Mouse (Mus musculus): Measurements from ENCODE around the gene Fam189a2. TPM values are rescaled to one million over a fixed set of nuclear protein-coding genes. Genes with fewer than 3 reads are reported as not detected.
A peak's percentile ranks its signal among the peaks of the same experiment; 100 is the strongest.

Gene Fam189a2
- polyA plus RNA-seq, 1 experiment from 2014 or later, result 0.42 TPM

DNA sequence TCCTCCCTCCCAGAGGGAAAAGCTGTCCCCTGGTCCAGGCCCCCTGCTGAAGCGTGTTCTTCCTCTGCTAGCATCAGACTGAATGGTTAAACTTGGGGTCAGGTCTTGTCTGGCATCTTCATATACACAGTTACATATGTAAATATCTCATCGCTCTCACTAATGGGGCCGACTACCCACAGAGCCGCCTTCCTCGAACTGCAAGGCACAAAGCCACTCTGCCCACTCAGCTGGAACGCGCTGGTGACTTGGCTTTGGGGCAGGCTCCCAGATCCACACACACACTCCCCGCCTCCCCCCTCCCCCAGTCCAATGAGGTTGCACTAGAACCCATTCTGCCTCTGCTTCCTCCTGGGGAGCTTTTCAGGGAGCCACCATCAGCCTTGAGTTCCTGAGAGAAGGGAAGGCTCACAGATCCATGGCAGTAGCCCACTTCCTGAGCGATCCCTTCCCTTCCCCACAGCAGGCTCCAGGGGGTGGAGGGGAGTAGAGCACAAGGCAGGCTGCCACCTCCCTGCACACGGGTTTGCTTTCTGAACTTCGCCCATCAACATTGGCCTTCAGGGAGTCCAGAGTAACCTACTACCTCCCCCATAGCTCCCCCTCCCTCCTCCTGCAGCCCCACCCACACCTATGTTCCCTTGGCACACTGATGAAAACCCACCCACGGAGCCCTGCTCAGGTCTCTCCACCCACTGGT, 82.4 kb downstream of the Fam189a2 start:
- Histone ChIP-seq H3K4me3 (replicated peaks) (no peak overlapping the region), H3K4me2 (no peak overlapping the region), H3K27me3 (replicated peaks) (no peaks in the 10 kb centered on the region), H3K4me1 (0 out of 2 replicates have a peak, but pooled peaks cover 3% of the 10 kb centered on the region), H3K9ac (no peak overlapping the region), H3K36me3 (no peaks in the 10 kb centered on the region), H3K9me3 (no peaks in the 10 kb centered on the region), H3K27ac (no peak overlapping the region)
- ATAC-seq (ENCODE audit: insufficient read depth, low FRiP score, low read depth), result peak; percentile 56
- WGBS, result 37% methylated on average over 12 of the region's 12 CpGs

DNA sequence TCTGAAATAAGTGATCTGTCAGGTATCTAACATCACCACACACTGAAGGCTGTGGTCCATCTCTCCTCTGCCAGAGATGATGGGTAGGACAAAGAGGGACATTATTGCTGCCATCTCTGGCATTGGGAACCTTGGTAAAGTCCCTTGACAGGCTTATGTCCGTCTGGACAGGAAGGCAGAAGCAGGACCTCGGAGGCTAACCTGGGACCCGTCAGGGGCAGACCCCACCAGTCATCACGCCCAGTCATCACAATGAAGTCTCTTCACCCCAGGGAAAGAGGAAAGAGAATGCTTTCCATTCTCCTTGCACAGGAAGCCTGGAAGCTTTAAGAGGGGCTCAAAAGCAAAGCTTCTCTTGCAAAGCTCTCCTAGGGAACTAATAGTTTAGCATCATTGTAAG, 82.9 kb downstream of the Fam189a2 start:
- H3K9me3 ChIP-seq, result no peaks in the 10 kb centered on the region
- H3K27ac ChIP-seq, result no peak overlapping the region
- no peak overlapping the region for H3K4me3 ChIP-seq (replicated peaks)
- 52% methylated on average over 4 of the region's 4 CpGs for WGBS
- H3K4me1 ChIP-seq, result 0 out of 2 replicates have a peak, but pooled peaks cover 3% of the 10 kb centered on the region
- ATAC-seq (ENCODE audit: insufficient read depth, low FRiP score, low read depth), result no peak
- H3K27me3 ChIP-seq (replicated peaks), result no peaks in the 10 kb centered on the region
- no peak overlapping the region for H3K9ac ChIP-seq
- no peaks in the 10 kb centered on the region for H3K36me3 ChIP-seq
- no peak overlapping the region for H3K4me2 ChIP-seq

DNA sequence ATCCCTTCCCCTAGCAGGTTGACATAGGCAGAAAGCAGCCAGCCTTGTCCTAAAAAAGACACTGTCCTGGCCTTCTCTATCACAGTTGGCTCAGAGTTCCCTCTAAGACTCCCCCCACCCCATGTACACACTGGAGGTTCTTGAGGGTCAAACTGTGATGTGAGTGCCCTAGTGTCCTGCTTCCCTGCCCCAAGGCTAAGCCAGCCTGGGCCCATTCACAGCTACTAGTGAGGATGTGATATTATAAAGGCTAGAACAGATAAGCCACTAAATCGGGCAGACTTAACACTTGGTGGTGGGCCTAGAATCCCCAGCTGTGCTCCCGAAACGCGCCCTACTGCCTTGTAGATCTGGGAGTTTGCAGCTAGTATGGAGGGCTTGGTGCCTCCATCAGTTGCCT, 84.1 kb downstream of the Fam189a2 start:
- no peak for ATAC-seq (ENCODE audit: insufficient read depth, low FRiP score, low read depth)
- Histone ChIP-seq H3K36me3 (no peaks in the 10 kb centered on the region), H3K27me3 (replicated peaks) (no peaks in the 10 kb centered on the region), H3K27ac (no peak overlapping the region), H3K9ac (no peak overlapping the region), H3K4me2 (no peak overlapping the region), H3K9me3 (no peaks in the 10 kb centered on the region), H3K4me3 (replicated peaks) (no peak overlapping the region), H3K4me1 (0 out of 2 replicates have a peak, but pooled peaks cover 3% of the 10 kb centered on the region)
- 82% methylated on average over 4 of the region's 4 CpGs for WGBS

DNA sequence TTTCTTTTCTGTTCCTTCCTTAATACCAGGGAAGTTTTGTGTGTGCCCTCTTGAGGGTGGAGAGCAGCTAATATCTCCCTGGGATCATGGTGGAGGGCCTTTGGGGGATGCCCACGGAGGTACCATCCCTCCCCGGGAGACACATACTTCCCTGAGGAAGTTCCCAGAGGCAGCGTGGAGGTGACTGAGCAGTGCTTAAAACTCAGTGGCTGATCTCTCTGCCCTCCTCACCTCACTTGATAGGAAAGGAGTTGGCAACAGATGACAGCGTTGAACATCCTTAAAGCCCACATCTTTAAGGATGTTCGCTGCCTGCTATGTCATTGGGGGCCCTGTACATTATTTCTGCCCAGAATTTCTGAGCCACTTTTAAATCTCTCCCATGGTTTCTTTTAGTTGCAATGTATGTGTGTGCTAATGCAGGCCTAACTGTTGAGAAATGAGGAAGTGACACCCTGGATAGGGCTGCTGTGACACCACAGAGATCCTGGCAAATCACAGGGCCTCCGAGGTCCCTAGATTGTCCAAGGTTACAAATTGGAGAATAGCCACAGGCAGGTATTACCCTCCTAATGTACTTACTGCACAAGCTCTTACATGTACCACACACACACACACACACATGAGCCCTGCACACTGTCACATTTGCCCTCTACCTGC, 84.7 kb downstream of the Fam189a2 start:
- 0 out of 2 replicates have a peak, but pooled peaks cover 3% of the 10 kb centered on the region for H3K4me1 ChIP-seq
- H3K36me3 ChIP-seq, result no peaks in the 10 kb centered on the region
- H3K27ac ChIP-seq, result no peak overlapping the region
- ATAC-seq (ENCODE audit: insufficient read depth, low FRiP score, low read depth), result no peak
- no peak overlapping the region for H3K4me3 ChIP-seq (replicated peaks)
- H3K4me2 ChIP-seq, result no peak overlapping the region
- H3K27me3 ChIP-seq (replicated peaks), result no peaks in the 10 kb centered on the region
- H3K9me3 ChIP-seq, result no peaks in the 10 kb centered on the region
- no peak overlapping the region for H3K9ac ChIP-seq
- WGBS, result 83% methylated on average over 6 of the region's 6 CpGs

DNA sequence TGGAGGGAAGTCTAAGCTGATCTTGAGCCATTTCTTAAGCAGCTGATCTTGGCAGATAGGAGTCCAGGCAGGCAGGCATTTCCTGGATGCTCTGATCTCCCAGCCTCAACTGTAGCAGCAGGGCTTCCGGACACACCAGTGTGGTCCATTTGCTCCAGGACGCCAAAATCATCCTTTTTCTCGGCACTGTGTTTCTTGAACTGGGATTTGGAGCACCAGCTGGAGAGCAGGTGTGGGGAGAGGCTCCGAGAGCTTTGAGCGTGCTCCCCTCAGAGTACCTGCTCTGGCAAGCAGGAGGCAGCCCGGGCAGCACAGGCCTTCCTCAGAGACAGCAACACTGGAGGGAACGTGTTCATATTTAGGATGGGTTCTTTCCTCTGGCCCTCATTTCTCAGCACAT, 87.9 kb downstream of the Fam189a2 start:
- no peaks in the 10 kb centered on the region for H3K36me3 ChIP-seq
- H3K9ac ChIP-seq, result no peak overlapping the region
- H3K9me3 ChIP-seq, result no peaks in the 10 kb centered on the region
- H3K4me3 ChIP-seq (replicated peaks), result no peak overlapping the region
- H3K27ac ChIP-seq, result no peak overlapping the region
- 75% methylated on average over 7 of the region's 7 CpGs for WGBS
- H3K4me1 ChIP-seq, result no peaks in the 10 kb centered on the region
- no peak for ATAC-seq (ENCODE audit: insufficient read depth, low FRiP score, low read depth)
- H3K27me3 ChIP-seq (replicated peaks), result no peaks in the 10 kb centered on the region
- H3K4me2 ChIP-seq, result no peak overlapping the region

DNA sequence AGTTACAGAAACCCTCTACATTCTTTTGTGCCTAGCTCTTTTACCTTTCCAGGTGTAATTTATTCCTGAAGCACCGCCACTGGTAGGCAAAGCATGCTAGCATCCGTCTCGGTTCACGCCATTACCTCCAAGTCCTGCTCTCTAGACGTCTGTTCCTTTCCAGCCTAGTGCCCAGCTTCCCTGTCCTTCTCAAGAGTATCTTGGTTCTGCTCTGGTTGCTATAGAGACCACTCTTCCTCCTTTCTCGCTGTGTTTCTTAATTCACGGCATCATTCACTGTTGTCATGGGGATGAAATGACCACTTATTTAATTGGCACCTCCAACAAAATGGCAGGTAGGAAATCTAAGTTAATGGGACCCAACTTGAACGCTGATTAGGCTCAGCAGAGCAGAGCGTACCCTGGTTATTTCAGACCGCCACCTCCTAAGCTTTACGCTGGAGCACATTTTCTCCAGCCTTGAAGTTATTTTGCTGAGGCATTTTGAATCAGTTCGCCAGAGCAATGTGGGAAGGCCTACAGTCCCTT, 89.3 kb downstream of the Fam189a2 start:
- ATAC-seq (ENCODE audit: insufficient read depth, low FRiP score, low read depth), result no peak
- H3K9me3 ChIP-seq, result no peaks in the 10 kb centered on the region
- H3K4me3 ChIP-seq (replicated peaks), result no peak overlapping the region
- no peak overlapping the region for H3K9ac ChIP-seq
- no peak overlapping the region for H3K27ac ChIP-seq
- H3K36me3 ChIP-seq, result no peaks in the 10 kb centered on the region
- H3K27me3 ChIP-seq (replicated peaks), result no peaks in the 10 kb centered on the region
- H3K4me1 ChIP-seq, result no peaks in the 10 kb centered on the region
- H3K4me2 ChIP-seq, result no peak overlapping the region
- 83% methylated on average over 12 of the region's 12 CpGs for WGBS

DNA sequence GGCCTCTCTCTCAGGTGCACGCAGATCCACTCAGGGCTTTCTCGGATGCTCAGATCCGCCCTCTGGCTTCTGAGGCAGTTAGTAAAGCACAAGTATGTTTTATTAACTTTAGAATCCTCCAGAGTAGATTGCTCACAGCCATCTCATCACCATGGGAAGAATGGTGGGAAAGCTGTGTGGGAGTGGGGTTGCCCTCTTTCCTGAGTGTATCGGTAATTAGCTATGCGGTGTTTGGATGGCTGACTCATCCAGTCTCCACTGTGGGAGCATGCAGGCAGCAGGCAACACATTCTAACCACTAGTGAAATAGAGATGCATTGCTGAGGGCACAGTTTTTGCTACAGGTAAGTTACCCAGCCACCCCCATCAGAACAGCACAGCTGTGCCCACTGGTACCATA, 100.0 kb downstream of the Fam189a2 start:
- Histone ChIP-seq H3K27ac (no peak overlapping the region), H3K4me1 (no peaks in the 10 kb centered on the region), H3K27me3 (replicated peaks) (no peaks in the 10 kb centered on the region), H3K9me3 (no peaks in the 10 kb centered on the region), H3K4me3 (replicated peaks) (no peak overlapping the region), H3K36me3 (no peaks in the 10 kb centered on the region), H3K4me2 (no peak overlapping the region), H3K9ac (no peak overlapping the region)
- no peak for ATAC-seq (ENCODE audit: insufficient read depth, low FRiP score, low read depth)
- WGBS, result 86% methylated on average over 5 of the region's 5 CpGs

DNA sequence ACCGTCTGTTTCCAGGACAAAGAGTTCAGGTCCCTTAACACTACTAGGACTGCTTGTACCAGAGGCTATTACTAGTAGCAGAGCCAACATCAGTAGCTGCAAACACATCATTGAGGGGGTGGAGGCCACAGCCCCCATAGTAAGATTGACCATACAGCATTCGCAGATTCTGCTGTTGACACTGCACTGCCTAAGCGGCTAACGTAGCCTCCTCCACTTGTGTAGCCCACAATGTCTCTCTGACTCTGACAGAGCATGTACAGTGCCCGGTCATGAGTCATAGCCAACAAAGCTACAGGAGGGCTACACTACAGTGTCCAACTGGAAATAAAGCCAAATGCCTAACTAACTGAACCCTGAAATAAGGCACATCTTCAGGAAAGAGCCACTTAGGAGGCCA, 105.3 kb downstream of the Fam189a2 start:
- Histone ChIP-seq H3K4me1 (no peaks in the 10 kb centered on the region), H3K27ac (no peak overlapping the region), H3K4me3 (replicated peaks) (no peak overlapping the region), H3K9me3 (no peaks in the 10 kb centered on the region), H3K36me3 (no peaks in the 10 kb centered on the region), H3K27me3 (replicated peaks) (no peaks in the 10 kb centered on the region), H3K4me2 (no peak overlapping the region), H3K9ac (no peak overlapping the region)
- WGBS, result 88% methylated on average over 5 of the region's 5 CpGs
- no peak for ATAC-seq (ENCODE audit: insufficient read depth, low FRiP score, low read depth)

DNA sequence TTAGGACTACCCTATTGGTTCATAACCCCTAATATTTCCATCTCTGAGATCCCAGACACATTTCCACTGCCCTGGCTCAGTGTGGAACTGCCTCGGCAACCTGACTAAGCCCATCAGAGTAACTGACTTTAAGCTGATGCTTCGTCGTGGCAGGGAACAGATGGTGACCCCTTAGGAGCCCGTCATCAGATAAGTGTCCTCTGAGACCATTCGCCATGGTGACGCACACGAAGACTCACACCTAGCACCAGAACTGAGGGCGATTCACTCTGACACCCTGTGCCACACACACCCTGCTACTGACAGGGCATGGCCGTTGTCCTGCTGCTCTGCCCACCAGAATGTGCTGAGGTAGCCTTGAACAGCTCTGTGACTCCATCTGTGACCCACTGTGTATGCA, 106.0 kb downstream of the Fam189a2 start:
- Histone ChIP-seq H3K36me3 (no peaks in the 10 kb centered on the region), H3K4me1 (no peaks in the 10 kb centered on the region), H3K4me3 (replicated peaks) (no peak overlapping the region), H3K9ac (no peak overlapping the region), H3K4me2 (no peak overlapping the region), H3K9me3 (no peaks in the 10 kb centered on the region), H3K27me3 (replicated peaks) (no peaks in the 10 kb centered on the region), H3K27ac (no peak overlapping the region)
- 80% methylated on average over 9 of the region's 9 CpGs for WGBS
- no peak for ATAC-seq (ENCODE audit: insufficient read depth, low FRiP score, low read depth)

DNA sequence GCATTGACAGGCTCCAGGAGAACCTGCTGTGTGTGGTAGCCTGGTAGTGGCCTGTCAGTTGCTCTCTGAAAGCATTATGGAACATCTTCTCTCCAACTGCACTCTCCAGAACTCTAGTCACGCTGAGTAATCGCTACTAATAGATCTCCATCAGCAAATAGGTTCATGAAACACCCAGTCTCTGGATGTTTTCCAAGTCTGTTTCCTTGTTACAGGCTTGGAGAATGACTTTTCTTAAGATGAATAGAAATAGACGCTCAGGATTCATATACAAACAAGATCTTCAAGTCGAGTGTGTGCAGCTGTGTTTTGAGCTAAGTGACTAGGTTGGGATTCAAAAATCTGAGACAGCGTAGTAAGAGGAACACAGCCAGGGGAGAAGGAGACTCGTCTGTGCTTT, 106.8 kb downstream of the Fam189a2 start:
- H3K4me2 ChIP-seq, result no peak overlapping the region
- no peak overlapping the region for H3K27ac ChIP-seq
- H3K4me1 ChIP-seq, result no peaks in the 10 kb centered on the region
- no peaks in the 10 kb centered on the region for H3K36me3 ChIP-seq
- no peaks in the 10 kb centered on the region for H3K27me3 ChIP-seq (replicated peaks)
- WGBS, result 37% methylated on average over 6 of the region's 6 CpGs
- no peaks in the 10 kb centered on the region for H3K9me3 ChIP-seq
- no peak overlapping the region for H3K4me3 ChIP-seq (replicated peaks)
- H3K9ac ChIP-seq, result no peak overlapping the region
- no peak for ATAC-seq (ENCODE audit: insufficient read depth, low FRiP score, low read depth)
